19 mouse cellular contexts compared by ENCODE assay signal in the genomic region with DNA sequence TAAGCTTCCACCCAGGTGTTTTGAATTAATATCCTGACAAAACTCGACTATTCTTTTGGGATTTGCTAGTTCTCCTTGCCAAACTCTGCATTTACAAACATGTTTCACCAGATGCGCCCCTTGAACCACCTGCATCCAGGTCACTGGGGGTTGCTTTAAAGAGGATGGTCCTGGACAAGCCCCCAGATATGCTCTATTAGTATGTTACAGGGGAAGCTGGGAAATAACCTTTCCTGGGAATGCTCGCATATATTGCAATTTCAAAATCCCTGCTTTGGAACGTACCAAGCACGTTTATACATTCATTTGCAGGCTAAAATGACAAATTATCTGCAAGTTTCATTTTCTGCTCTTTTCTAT.
DNase-seq lines count a peak whose midpoint lies in the region; ATAC-seq and TF ChIP-seq lines count a peak whose summit lies in the region.
"Had no signal": no experiment of that assay in that cellular context is flagged by ENCODE, and none has a peak within 500 bp of the region (broad histone marks: within the 10 kb centered on the region; RNA-seq: fewer than 3 reads in every experiment).

No protein-coding gene starts in this region.

- WGBS in forebrain, embryonic 11.5 days, result 41% methylated on average over 5 of the region's 5 CpGs
- WGBS in forebrain, embryonic 10.5 days, result 54% methylated on average over 5 of the region's 5 CpGs
- WGBS in embryonic facial prominence, embryonic 14.5 days, result 47% methylated on average over 5 of the region's 5 CpGs
- WGBS in forebrain, postnatal 0 days, result 29% methylated on average over 5 of the region's 5 CpGs
- WGBS in limb, embryonic 14.5 days, result 47% methylated on average over 5 of the region's 5 CpGs

- DNase-seq in forebrain, embryonic 11.5 days (ENCODE audit: low spot score), result no peak
- no peak for DNase-seq in forebrain, embryonic 10.5 days (ENCODE audit: extremely low spot score, low spot score)
- no peak for DNase-seq in embryonic facial prominence, embryonic 14.5 days (ENCODE audit: low spot score)
- DNase-seq in forebrain, postnatal 0 days, result no peak
- peak; percentile 71 for DNase-seq in limb, embryonic 14.5 days (ENCODE audit: low spot score)
- DNase-seq in thymus, adult 18-20 months, result no peak
- no peak for DNase-seq in adrenal gland, adult (ENCODE audit: inconsistent age in 2 of 2, low spot score in 1 of 2)
- DNase-seq: adrenal gland, postnatal 14 days; cerebellum, adult 11 months; cerebellum, postnatal 25 days; lung, adult 18-20 months; lung, postnatal 14 days; retina, postnatal 1 day had no signal

- H3K9me3 ChIP-seq in forebrain, embryonic 11.5 days (ENCODE audit: control insufficient read depth, low read length), result no peaks in the 10 kb centered on the region
- H3K9me3 ChIP-seq in forebrain, embryonic 10.5 days, result no peaks in the 10 kb centered on the region
- H3K9me3 ChIP-seq in embryonic facial prominence, embryonic 14.5 days (ENCODE audit: control insufficient read depth, low read length), result no peaks in the 10 kb centered on the region
- H3K9me3 ChIP-seq in forebrain, postnatal 0 days (ENCODE audit: low read length), result no peaks in the 10 kb centered on the region
- H3K9me3 ChIP-seq in limb, embryonic 14.5 days (ENCODE audit: control insufficient read depth, low read length), result no peaks in the 10 kb centered on the region

- no peak overlapping the region for H3K4me3 ChIP-seq in forebrain, embryonic 11.5 days (ENCODE audit: low read depth, low read length)
- no peak overlapping the region for H3K4me3 ChIP-seq in forebrain, embryonic 10.5 days
- no peak overlapping the region for H3K4me3 ChIP-seq in embryonic facial prominence, embryonic 14.5 days (ENCODE audit: low read depth, low read length)
- H3K4me3 ChIP-seq in forebrain, postnatal 0 days (ENCODE audit: low read depth, low read length), result no peak overlapping the region
- no peak overlapping the region for H3K4me3 ChIP-seq in limb, embryonic 14.5 days (replicated peaks; ENCODE audit: low read length)
- H3K4me3 ChIP-seq: erythroblast, embryonic 14.5 days had no signal

- H3K27ac ChIP-seq in forebrain, embryonic 11.5 days (ENCODE audit: low read depth, low read length), result no peak overlapping the region
- no peak overlapping the region for H3K27ac ChIP-seq in forebrain, embryonic 10.5 days
- no peak overlapping the region for H3K27ac ChIP-seq in embryonic facial prominence, embryonic 14.5 days (replicated peaks; ENCODE audit: low read depth, low read length)
- 0 out of 2 replicates have a peak overlapping the region, but pooled peaks have one; percentile 15 for H3K27ac ChIP-seq in forebrain, postnatal 0 days (ENCODE audit: low read depth, low read length)
- no peak overlapping the region; the same call in 1 of the 2 replicates for H3K27ac ChIP-seq in limb, embryonic 14.5 days (replicated peaks; ENCODE audit: low read depth, low read length)

- TF ChIP-seq POLR2A in limb, embryonic 14.5 days (IDR thresholded peaks at IDR 0.05; ENCODE audit: borderline replicate concordance, extremely low read depth, insufficient read depth, insufficient read length), result no peak

- ATAC-seq in forebrain, embryonic 11.5 days (replicated peaks; ENCODE audit: low FRiP score), result peak; percentile 44
- peak; percentile 44 for ATAC-seq in embryonic facial prominence, embryonic 14.5 days (ENCODE audit: low read depth)
- no peak for ATAC-seq in forebrain, postnatal 0 days
- ATAC-seq in limb, embryonic 14.5 days (ENCODE audit: low FRiP score, low read depth), result no peak
- ATAC-seq in megakaryocyte, adult 5-6 weeks (ENCODE audit: poor library complexity, severe bottlenecking), result no peak
- ATAC-seq: activated CD4-positive, CD25-positive, alpha-beta regulatory T cell, adult 4 months; CD4-positive, CD25-positive, alpha-beta regulatory T cell, adult 4 months; intestine, embryonic 16.5 days had no signal

- H3K4me1 ChIP-seq in forebrain, embryonic 11.5 days (replicated peaks; ENCODE audit: control insufficient read depth, insufficient read depth, low read length), result peaks cover 7% of the 10 kb centered on the region
- peaks cover 39% of the 10 kb centered on the region for H3K4me1 ChIP-seq in forebrain, embryonic 10.5 days
- H3K4me1 ChIP-seq in embryonic facial prominence, embryonic 14.5 days (ENCODE audit: control insufficient read depth, insufficient read depth, low read length), result 0 out of 2 replicates have a peak, but pooled peaks cover 2% of the 10 kb centered on the region
- peaks cover 15% of the 10 kb centered on the region for H3K4me1 ChIP-seq in forebrain, postnatal 0 days (ENCODE audit: insufficient read depth)
- H3K4me1 ChIP-seq in limb, embryonic 14.5 days (ENCODE audit: control insufficient read depth, insufficient read depth, low read length), result peaks cover 13% of the 10 kb centered on the region

- TF ChIP-seq CTCF in forebrain, postnatal 0 days (IDR thresholded peaks at IDR 0.05; ENCODE audit: low read depth), result no peak

- H3K4me2 ChIP-seq in forebrain, embryonic 11.5 days (ENCODE audit: low read depth, low read length, severe bottlenecking), result no peak overlapping the region
- H3K4me2 ChIP-seq in embryonic facial prominence, embryonic 14.5 days (ENCODE audit: low read depth, low read length), result no peak overlapping the region; the same call in 1 of the 2 replicates
- H3K4me2 ChIP-seq in forebrain, postnatal 0 days (ENCODE audit: low read depth), result peak overlapping the region; percentile 15; the same call in 1 of the 2 replicates
- no peak overlapping the region for H3K4me2 ChIP-seq in limb, embryonic 14.5 days (replicated peaks; ENCODE audit: low read depth, low read length, severe bottlenecking)
- H3K4me2 ChIP-seq: liver, embryonic 11.5 days had no signal

- no peak overlapping the region for H3K9ac ChIP-seq in forebrain, embryonic 11.5 days (ENCODE audit: low read length)
- no peak overlapping the region for H3K9ac ChIP-seq in embryonic facial prominence, embryonic 14.5 days (ENCODE audit: low read depth, low read length)
- no peak overlapping the region for H3K9ac ChIP-seq in forebrain, postnatal 0 days
- H3K9ac ChIP-seq in limb, embryonic 14.5 days (ENCODE audit: low read depth, low read length, severe bottlenecking), result no peak overlapping the region

- no peaks in the 10 kb centered on the region for H3K36me3 ChIP-seq in forebrain, embryonic 11.5 days (ENCODE audit: control insufficient read depth, insufficient read depth, low read length)
- H3K36me3 ChIP-seq in forebrain, embryonic 10.5 days (replicated peaks), result no peaks in the 10 kb centered on the region
- no peaks in the 10 kb centered on the region for H3K36me3 ChIP-seq in embryonic facial prominence, embryonic 14.5 days (ENCODE audit: control insufficient read depth, insufficient read depth, low read length)
- no peaks in the 10 kb centered on the region for H3K36me3 ChIP-seq in forebrain, postnatal 0 days (ENCODE audit: insufficient read depth)
- no peaks in the 10 kb centered on the region for H3K36me3 ChIP-seq in limb, embryonic 14.5 days (ENCODE audit: control insufficient read depth, insufficient read depth, low read length)

- H3K27me3 ChIP-seq in forebrain, embryonic 11.5 days (ENCODE audit: control insufficient read depth, insufficient read depth, low read length), result no peaks in the 10 kb centered on the region
- no peaks in the 10 kb centered on the region for H3K27me3 ChIP-seq in forebrain, embryonic 10.5 days (ENCODE audit: poor library complexity, severe bottlenecking)
- H3K27me3 ChIP-seq in embryonic facial prominence, embryonic 14.5 days (replicated peaks; ENCODE audit: control insufficient read depth, insufficient read depth, low read length), result no peaks in the 10 kb centered on the region
- no peaks in the 10 kb centered on the region for H3K27me3 ChIP-seq in forebrain, postnatal 0 days (ENCODE audit: insufficient read depth, low read length)
- H3K27me3 ChIP-seq in limb, embryonic 14.5 days (ENCODE audit: control insufficient read depth, insufficient read depth, low read length), result no peaks in the 10 kb centered on the region

Comparison
In these comparisons a context has a peak if more than half of its experiments do, and no peak if none do; other contexts are left out.
1. ATAC-seq: peak in forebrain, embryonic 11.5 days (single experiment) and embryonic facial prominence, embryonic 14.5 days (single experiment); none in forebrain, postnatal 0 days (single experiment), limb, embryonic 14.5 days (single experiment) and megakaryocyte, adult 5-6 weeks (single experiment).